Mouse (Mus musculus): ENCODE results near the gene Supt5. TPM values are rescaled to one million over a fixed set of nuclear protein-coding genes. Genes with fewer than 3 reads are reported as not detected.

Gene Supt5
- total RNA-seq, 2 experiments from 2014 or later = 113 to 119 TPM

DNA sequence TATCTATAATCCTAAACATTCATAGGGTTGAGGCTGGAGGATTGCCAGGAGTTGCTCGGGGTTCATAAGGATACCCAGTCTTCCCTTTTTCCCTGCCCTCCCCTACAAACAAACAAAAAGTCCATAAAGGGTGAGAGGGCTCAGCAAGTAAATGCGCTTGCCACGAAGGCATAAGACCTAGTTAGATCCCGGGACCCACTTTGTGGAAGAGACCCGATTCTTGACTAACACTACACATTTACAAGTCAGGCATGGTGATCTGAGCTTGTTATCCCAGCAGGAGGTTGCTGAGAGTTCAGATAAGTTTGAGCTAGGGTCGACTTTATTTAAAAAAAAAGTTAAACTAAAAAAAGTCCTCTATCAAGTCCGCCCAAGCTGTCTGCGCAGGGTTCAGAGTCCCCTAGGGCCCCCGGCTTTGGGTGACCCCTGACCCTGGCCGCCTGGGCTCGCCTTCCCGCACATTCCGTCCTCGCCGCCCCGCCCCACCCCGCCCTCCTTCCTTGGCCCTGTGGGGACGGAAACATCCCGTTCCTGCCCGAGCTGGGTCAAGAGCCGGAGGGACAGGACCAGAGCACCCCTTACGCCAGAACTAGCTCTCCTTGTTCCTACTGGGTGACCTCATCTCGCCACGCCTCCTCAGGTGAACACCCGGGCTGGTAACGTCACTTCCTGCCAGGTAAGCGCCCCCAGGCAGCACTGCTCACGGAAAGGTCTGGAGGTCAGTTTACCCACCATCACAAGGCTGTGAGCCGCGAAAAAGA lies 37.6 kb upstream of the Supt5 start:
- DNase-seq (ENCODE audit: low spot score in 2 of 2) = no peak
- intact Hi-C loops (cut with DNase I) = no loop called here

DNA sequence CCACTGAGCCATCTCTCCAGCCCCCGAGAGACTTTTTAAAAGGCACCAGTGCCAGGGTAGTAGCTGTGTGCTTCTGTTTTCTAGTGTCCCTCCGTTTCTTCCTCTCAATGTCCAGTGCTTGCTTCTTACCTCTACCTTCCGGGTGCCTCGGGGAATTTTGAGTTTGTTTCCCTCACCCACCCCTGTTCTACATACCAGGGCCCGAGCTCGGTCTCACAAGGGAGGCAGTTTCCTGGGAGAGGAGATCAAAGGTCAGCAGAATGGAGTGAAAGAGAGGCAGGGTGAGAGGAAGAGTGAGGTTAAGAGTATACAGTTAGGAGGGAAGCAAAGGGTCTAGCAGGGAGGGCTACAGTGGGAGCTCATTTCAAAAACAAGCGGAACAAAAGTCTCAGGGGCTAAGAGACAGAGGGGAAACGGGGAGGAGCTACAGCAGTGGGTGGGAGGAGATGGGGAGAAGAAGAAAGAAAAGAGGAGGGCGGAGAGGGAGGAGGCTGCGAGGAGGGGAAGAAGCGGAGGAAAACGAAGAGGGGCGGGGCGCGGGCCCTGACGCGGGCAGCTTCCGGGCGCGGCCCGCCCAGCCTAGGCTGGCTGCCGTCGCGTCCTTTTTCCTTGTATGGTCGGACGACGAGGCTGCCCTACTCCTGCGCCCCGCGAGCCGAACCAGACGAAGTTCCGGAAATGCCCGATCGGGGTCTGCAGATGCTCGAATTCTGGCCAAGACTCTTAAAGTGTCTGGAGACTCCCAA lies 36.8 kb upstream of the Supt5 start:
- intact Hi-C loops (cut with DNase I) = no loop called here
- peak; percentile 70 to 82 for DNase-seq (ENCODE audit: low spot score in 2 of 2)

DNA sequence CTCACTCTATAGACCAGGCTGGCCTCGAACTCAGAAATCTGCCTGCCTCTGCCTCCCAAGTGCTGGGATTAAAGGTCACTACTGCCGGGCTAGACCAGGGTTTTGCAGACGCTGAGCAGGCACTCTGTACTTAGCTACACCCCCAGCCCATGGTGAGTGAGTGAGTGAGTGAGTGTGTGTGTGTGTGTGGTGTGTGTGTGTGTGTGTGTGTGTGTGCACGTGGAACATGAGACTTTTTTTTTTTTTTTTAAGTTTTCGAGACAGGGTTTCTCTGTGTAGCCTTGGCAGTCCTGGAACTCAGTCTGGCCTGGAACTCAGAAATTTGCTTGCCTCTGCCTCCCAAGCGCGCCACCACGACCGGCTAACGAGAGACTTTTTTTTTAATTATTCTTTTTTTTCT lies 36.1 kb upstream of the Supt5 start:
- DNase-seq (ENCODE audit: low spot score in 2 of 2) = no peak

DNA sequence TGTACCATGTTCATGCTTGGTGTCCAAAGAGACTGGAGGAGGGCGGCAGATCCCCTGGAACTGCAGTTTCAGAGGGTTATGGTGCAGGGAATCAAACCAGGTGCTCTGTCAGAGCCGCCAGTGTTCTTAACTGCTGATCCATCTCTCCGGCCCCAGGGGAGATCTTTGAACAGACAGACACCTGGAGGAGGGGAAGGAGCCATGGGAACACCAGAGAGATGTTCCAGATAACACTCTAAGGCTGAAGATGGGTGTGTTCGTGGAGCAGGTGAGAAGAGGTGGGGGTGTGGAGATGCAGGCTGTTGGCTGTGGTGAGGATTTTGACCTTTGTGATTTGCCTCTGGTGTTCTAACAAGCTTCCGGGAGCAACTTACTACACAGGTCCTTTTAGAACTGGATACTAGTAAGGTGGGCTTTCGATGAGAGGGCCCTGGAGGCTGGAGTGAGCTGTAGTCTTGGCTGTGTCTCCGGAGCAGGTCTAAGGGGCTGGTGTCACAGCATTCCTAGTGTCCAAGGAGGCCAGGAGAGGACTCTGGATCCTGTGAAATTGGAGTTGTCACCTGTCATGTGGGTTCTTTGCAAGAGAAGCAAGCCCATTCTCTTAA lies 35.4 kb upstream of the Supt5 start:
- intact Hi-C loops (cut with DNase I) = loop anchor here (1.0 to 2.0 kb wide), 2 partner anchors 12 to 23 kb away; partner anchors contain the start of gene Rps16

More for the DNA sequence above, 36.1 kb upstream of the Supt5 start:
- intact Hi-C loops (cut with DNase I) = no loop called here

DNA sequence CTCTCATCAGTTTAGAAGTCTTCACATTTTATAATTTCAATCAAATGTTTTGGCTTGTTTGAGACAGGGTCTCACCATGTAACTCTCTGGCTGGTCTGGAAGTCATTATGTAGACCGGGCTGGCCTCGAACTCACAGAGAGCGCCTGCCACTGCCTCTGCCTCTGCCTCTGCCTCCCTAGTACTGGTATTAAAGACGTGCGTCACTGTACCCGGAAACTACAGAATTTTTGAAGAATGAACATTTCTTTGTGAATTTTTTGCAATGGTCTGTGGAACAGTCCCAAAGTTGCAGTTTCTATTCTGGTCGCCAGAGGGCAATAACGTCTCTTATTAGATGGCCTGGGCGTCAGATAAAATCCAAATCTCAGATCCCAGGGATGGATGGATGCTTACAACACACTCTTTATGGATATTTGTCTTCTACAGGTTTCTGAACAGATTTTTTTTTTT lies 34.6 kb upstream of the Supt5 start:
- intact Hi-C loops (cut with DNase I) = loop anchor here (1.0 to 2.0 kb wide), 2 partner anchors 13 to 22 kb away; partner anchors contain the start of gene Rps16

More for the DNA sequence above, 35.4 kb upstream of the Supt5 start:
- no peak for DNase-seq (ENCODE audit: low spot score in 2 of 2)

DNA sequence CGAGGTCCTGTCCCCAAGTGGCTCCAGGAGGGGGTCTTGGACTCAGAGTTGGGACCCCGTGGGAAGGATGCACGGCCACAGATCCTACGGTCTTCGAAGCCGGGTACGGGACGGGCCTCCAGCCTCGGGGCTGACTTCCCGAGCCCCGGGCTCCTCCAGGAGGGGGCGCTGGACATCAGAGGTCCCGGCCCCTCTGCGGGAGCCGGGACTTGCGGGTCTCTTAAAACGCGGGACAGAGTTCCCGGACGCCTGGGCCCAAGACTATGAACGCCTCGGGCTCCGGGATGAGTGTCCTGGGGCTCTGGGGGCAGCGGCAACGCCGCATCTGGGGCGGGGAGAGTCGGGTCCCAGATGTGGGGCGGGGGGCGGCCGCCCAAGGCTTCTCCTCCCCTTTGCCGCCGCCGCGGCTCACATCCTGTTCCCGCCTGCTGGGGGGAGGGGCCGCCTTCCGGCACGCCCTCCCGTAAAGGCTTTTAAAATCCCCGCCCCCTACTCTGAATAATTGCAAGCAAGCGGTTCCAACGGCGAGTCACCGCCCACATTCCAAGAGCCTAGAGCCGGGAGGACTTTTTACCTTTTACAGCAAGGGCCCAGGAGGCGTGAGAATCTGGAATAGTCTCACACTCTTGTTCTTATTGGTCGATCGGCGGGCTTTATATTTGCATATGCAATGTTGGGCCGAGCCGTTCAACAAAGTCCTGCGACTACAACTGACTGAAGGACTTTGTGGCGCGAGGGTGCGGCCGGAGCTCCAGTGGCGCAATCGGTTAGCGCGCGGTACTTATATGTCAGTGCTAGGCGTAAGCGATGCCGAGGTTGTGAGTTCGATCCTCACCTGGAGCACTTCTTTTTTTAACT lies 33.9 kb upstream of the Supt5 start, which contains the start of gene Plekhg2:
Gene Plekhg2 (minus strand): TSS at position 349 of the 858 bp plus-strand sequence.
- peak; percentile 95 to 98 for DNase-seq (ENCODE audit: low spot score in 2 of 2)
- intact Hi-C loops (cut with DNase I) = loop anchor here (1.0 to 2.0 kb wide), 2 partner anchors 14 to 22 kb away; partner anchors contain the start of gene Rps16

More for the DNA sequence above, 34.6 kb upstream of the Supt5 start:
- peak; percentile 67 to 87 for DNase-seq (ENCODE audit: low spot score in 2 of 2)

DNA sequence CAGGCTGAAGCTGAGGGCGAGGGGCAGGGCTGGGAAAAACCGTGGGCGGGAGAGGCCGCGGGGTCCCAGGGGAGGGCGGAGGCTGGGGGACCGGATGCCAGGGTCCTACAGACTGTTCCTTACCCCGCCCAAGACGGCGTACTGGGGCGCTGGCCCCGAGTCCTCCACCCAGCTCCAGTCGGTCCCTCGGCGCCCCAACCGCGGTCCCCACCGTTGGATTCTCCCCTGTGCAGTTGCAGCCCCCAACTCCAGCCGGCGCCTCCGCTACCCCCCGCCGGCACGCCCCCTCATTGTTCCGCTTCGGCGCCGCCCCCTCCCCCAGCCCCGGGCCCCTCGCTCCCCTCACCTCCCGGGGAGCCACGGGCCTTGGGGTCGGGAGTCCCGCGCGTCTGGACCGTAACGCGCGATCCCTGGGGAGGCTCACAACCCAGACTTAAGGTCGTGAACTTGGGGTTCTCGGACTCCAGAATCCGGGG lies 33.0 kb upstream of the Supt5 start:
- no peak for DNase-seq (ENCODE audit: low spot score in 2 of 2)
- intact Hi-C loops (cut with DNase I) = no loop called here

DNA sequence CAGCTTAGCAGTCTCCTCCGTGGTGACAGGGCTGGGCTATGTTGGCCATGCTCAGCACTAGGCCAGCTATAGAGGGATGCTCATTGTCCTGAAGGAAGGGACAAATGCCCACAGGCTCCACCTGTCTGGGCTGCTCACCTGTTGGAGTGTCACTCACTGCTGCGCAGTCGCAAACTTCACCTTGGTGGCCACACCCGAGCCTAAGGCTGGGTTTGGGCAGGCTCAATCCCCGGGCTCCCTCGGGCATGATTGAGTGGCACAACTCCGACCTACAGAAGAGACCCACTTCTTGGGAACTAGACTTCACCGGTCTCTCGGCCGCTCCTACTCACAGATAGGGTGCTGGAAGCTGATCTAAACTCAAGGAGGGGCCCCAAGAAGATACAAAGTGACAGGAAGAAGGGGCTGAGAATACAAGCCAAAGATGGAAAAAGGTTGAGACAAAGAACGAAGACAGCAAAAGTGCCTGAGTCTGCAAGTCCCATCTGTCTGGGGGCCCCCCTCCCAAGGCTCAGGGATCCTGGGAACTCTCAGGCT lies 32.5 kb upstream of the Supt5 start:
- DNase-seq (ENCODE audit: low spot score in 2 of 2) = no peak
- intact Hi-C loops (cut with DNase I) = no loop called here

DNA sequence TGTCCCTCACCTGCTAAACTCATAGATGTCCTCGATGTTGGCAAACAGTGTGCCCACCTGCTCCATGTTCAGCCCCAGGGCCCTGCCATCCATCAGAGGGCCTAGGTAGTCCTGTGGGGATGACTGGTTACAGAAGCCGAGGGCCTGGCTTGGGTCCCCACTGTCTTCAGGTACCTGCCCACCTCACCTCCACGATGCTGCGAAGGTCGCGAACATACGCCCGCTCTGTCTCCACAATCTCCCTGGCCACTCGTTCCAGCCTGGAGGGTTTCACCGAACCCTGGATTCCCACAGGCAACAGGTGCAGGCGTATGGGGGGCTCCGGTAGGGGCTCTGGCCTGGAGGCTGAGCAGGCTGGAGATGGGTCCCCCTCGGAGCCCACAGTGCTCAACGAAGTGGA lies 31.5 kb upstream of the Supt5 start:
- intact Hi-C loops (cut with DNase I) = no loop called here
- no peak for DNase-seq (ENCODE audit: low spot score in 2 of 2)

DNA sequence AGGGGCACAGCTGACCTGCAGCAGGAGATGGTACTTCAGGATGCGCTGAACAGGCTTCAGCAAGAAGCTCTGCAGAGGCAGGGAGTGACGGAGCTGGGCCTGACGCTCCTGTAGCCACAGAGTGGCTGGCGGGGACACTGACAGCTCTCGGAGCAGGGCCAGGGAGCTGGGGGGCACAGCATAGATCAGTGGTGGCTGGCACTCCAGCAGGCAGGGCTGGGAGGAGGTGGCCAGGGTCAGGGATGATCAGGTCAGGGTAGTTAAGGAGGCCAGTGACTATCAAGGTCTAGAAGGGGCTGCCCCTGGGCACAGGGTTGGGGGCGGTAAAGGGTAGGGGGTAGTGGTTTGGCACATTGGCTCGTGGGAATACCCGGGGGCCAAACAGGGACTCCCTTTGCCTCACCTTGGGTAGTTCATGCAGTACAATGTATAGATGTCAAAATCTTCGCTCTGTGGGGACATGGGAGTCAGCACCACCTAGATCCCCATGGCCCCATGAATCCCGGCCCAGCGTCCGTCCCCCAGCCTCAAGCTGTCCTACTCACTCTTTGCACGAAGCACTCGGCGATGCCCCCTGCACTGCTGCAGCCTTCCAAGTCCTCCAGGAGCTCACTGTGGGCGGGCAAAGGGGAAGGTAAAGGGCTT lies 29.9 kb upstream of the Supt5 start:
- intact Hi-C loops (cut with DNase I) = no loop called here
- DNase-seq (ENCODE audit: low spot score in 2 of 2) = no peak

DNA sequence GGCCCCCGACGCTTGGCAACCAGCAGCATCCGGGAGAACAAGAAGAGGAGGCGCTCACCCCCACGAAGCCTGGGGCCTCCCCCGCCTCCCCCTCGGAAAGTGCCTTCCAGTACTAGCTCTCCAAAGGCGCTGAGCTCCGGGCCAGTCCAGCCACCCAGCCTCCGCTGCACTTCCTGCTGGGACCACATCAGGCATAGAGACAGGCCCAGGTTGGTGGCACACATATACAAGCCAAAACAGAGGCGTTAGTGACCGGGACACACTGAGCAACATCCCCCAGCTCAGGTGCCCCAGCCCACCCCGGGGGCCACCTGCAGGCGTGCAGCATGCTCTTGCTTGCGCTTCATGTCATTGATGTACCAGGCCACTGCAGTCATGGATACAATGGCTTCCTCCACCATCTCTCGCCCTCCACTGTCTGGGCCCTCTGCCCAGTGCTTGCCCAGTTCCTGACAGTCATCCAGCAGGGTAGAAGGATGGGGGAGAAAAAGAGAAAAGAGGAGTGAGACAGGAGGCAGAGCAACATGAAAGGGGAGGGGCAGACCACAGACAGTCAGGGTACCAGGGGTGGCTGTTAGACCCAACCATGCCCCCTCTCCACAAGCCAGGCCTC lies 29.2 kb upstream of the Supt5 start:
- DNase-seq (ENCODE audit: low spot score in 2 of 2) = no peak
- intact Hi-C loops (cut with DNase I) = no loop called here

DNA sequence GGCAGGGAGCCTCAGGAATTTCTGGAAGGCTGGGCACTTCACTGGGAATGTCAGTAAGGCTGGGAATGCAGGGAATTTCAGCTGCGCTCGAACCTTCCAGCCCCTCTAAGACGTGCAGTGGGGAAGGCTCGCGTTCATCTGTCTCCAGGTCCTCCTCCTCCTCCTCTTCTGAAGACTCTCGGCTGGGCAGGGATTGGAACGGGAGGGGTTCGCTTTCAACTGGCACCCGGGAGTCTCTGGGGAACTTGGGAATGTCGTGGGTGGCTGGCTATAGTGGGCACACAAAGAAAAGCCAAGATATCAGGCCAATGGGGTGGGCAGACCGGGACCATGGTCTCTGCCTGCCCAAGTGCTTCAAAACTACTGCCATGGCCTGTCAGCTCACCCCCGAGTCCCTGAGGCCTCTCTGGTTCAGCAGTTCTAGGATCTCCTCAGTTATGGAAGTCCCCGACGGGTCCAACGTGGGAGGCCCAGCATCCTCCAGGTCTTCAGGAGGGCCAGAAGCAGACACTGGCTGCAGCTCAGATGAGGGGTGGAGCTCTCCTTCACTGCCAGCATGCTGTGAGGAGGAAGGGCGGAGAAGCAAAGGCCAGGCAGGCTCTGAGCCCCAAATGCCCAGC lies 24.0 kb upstream of the Supt5 start:
- intact Hi-C loops (cut with DNase I) = no loop called here
- no peak for DNase-seq (ENCODE audit: low spot score in 2 of 2)

DNA sequence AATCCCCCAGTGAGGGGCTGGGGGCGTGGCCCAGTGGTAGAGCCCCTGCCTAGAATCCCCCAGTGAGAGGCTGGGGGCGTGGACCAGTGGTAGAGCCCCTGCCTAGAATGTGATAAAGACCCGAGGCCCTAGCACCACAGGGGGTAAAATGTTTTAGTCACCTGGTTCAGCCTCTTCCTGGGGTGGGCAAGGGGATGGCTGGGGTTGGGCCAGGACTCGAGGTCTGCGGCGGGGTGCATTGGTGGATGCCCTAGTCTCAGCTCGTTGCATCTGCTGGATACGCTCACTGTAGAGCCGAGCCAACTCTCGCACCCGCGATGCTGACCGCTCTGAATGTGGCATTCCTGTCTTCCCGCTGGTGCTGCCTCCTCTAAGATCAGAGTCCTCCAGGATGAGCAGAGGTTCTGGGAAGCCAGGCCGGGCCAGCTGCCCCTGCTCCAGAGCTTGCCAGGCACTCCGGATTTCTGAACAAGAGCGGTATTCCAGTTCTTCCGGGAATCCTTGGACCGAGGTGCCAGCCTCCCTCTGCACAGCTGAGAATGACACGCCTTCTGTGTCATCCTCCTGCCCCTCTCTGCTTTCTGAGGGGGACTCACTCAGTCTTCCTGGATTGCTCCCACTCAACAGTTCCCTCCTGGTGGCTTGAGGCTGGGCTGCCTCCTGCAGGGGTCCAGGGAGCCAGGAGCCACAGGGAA lies 23.2 kb upstream of the Supt5 start:
- no peak for DNase-seq (ENCODE audit: low spot score in 2 of 2)
- intact Hi-C loops (cut with DNase I) = no loop called here

DNA sequence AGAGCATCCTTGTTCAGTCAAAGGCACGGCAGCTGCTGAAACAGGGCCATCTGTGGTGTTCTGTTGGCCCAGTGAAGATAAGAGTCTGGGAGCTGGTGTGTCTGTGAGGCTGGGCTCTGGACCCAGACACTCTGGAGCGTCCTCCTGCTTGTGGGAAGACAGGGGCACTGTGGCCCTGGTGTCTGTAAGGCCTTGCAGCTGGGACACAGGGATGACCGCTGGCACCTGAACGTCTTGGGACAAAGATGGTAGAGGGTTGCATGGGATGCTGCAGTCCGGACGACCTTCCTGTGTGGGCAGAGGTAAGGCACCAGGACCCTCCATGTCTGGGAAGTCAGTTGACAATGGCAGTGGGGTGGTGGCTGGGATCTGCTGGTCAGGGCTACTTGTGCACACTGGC lies 21.7 kb upstream of the Supt5 start:
- no peak for DNase-seq (ENCODE audit: low spot score in 2 of 2)
- intact Hi-C loops (cut with DNase I) = no loop called here

DNA sequence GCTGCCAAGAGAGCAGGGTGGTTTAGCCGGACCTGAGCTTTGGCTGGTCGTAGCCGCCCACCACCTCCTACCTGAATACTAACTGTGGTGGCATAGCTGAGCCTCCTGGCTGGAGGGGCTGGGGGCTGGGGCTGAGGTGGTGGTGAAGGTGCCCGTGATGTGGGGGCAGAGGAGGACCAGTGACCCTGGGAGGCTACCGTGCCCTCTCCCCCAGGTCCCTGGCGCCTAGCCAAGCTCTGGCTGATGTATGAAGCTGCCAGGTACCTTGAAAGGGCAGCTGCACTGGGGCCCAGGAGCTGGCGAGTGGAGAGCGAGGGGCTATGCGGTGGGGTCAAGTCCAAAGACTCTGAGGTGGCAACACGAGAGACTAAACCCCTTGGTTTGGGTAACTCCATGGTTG lies 21.3 kb upstream of the Supt5 start:
- DNase-seq (ENCODE audit: low spot score in 2 of 2) = no peak
- intact Hi-C loops (cut with DNase I) = no loop called here

DNA sequence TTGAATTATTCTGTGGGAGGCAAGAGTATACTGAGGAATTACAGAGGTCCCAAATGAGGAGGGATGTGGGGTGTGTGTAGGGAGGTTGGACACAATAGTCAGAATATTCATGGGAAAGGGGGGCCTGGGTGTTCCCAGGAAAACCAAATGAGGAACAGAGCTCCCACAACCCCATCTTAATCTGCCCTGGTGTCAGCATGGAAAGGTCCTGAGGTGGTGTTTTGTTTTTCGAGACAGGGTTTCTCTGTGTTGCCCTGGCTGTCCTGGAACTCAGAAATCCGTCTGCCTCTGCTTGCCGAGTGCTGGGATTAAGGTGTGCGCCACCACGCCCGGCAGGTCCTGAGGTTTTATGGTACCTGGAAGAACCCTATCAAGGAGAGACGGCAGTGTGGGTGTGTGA lies 19.9 kb upstream of the Supt5 start:
- no peak for DNase-seq (ENCODE audit: low spot score in 2 of 2)
- intact Hi-C loops (cut with DNase I) = no loop called here

DNA sequence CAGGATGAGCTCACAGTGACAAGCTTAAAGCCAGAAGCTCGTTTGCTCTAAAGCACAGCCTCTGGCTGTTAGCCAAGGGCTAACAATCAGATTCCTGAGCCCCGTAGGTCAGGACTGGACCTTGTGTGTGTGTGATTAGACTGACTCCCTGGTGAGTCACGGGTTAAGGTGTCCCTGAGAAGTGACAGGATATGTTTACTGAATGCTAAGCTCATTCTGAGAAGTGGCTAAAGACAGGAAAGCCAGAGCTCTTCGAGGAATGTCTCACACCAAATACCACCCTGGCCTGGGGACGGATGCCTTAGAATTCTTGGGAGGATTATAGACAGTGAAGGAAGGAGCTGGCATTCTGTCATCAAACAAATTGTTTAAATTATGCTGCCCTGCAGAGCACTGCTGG lies 19.4 kb upstream of the Supt5 start:
- intact Hi-C loops (cut with DNase I) = no loop called here
- no peak for DNase-seq (ENCODE audit: low spot score in 2 of 2)

All from left cerebral cortex, postnatal 25 days (tissue).